Mouse (Mus musculus) testis, adult 2 months (tissue): ENCODE measurements around the gene Mdfic. TPM values are rescaled to one million over a fixed set of nuclear protein-coding genes. Genes with fewer than 3 reads are reported as not detected.

Experiments
- H3K27ac ChIP-seq: fragments of 200-500 bp; 2 replicates; pipeline ENCODE4 v1.5.1; 2012; ENCODE audit warnings: low read depth, low read length; ENCODE audit not compliant: control insufficient read depth, insufficient read depth
- H3K27me3 ChIP-seq: fragments of 200-500 bp; 2 replicates; pipeline ENCODE4 v1.6.1; 2012; ENCODE audit warnings: mild to moderate bottlenecking, low read length, moderate library complexity; ENCODE audit not compliant: control insufficient read depth, insufficient read depth
- H3K36me3 ChIP-seq: fragments of 200-500 bp; 2 replicates; pipeline ENCODE4 v1.6.1; 2012; ENCODE audit warnings: mild to moderate bottlenecking, low read length; ENCODE audit not compliant: control insufficient read depth, insufficient read depth
- H3K4me1 ChIP-seq: fragments of 200-500 bp; 2 replicates; pipeline ENCODE4 v1.6.1; 2012; ENCODE audit warnings: low read length; ENCODE audit not compliant: control insufficient read depth, insufficient read depth
- H3K4me3 ChIP-seq: fragments of 200-500 bp; 2 replicates; pipeline ENCODE4 v1.5.1; 2012; ENCODE audit warnings: low read depth, mild to moderate bottlenecking, low read length, moderate library complexity, mixed read lengths; ENCODE audit not compliant: control insufficient read depth
- CTCF ChIP-seq: fragments of 200-500 bp; IDR thresholded peaks from 2 replicates; pipeline ENCODE4 v1.5.1; 2012; ENCODE audit warnings: low read depth, mild to moderate bottlenecking, inconsistent platforms, low read length, moderate library complexity; ENCODE audit not compliant: control insufficient read depth, insufficient read depth, insufficient replicate concordance
- POLR2A ChIP-seq: fragments of 200-500 bp; IDR thresholded peaks from 2 replicates; pipeline ENCODE4 v1.6.1; 2012; ENCODE audit warnings: low read depth, mild to moderate bottlenecking, inconsistent platforms, low read length, moderate library complexity; ENCODE audit not compliant: control insufficient read depth
- polyA plus RNA-seq: library from polyadenylated mRNA; depleted of rRNA; stranded (reverse); fragments of >200 nt; gene quantifications from 2 replicates; pipeline ENCODE4 v1.2.3, GENCODE M21; 2012

Mdfic gene
- polyA plus RNA-seq, 1 experiment, result 0.65 TPM

- no peaks in the 10 kb centered on the region for H3K4me1 ChIP-seq
- H3K36me3 ChIP-seq, result no peaks in the 10 kb centered on the region
- TF ChIP-seq POLR2A (no peak), CTCF (no peak)
- no peak overlapping the region for H3K4me3 ChIP-seq
- no peaks in the 10 kb centered on the region for H3K27me3 ChIP-seq
- no peak overlapping the region for H3K27ac ChIP-seq
Observed at GRCm38 (mm10) chr6:15750101-15750500, 29.6 kb downstream of the Mdfic start.

GRCm38 (mm10) chr6:15751375-15751774 is 30.9 kb downstream of the Mdfic start:
- no peaks in the 10 kb centered on the region for H3K36me3 ChIP-seq
- H3K4me1 ChIP-seq, result no peaks in the 10 kb centered on the region
- no peak overlapping the region for H3K4me3 ChIP-seq
- H3K27me3 ChIP-seq, result no peaks in the 10 kb centered on the region
- H3K27ac ChIP-seq, result no peak overlapping the region
- TF ChIP-seq CTCF, result no peak
- TF ChIP-seq POLR2A, result no peak

GRCm38 (mm10) chr6:15752160-15752559 is 31.7 kb downstream of the Mdfic start:
- no peaks in the 10 kb centered on the region for H3K27me3 ChIP-seq

GRCm38 (mm10) chr6:15753208-15753607 is 32.7 kb downstream of the Mdfic start:
- Histone ChIP-seq H3K27me3 (no peaks in the 10 kb centered on the region), H3K4me3 (no peak overlapping the region), H3K27ac (no peak overlapping the region), H3K4me1 (no peaks in the 10 kb centered on the region), H3K36me3 (no peaks in the 10 kb centered on the region)
- TF ChIP-seq CTCF, result no peak
- no peak for TF ChIP-seq POLR2A

More at GRCm38 (mm10) chr6:15752160-15752559, 31.7 kb downstream of the Mdfic start:
- Histone ChIP-seq H3K36me3 (no peaks in the 10 kb centered on the region), H3K4me1 (no peaks in the 10 kb centered on the region), H3K27ac (no peak overlapping the region), H3K4me3 (no peak overlapping the region)
- TF ChIP-seq POLR2A (no peak), CTCF (no peak)

- no peaks in the 10 kb centered on the region for H3K27me3 ChIP-seq
- H3K4me3 ChIP-seq, result no peak overlapping the region
- H3K27ac ChIP-seq, result no peak overlapping the region
- TF ChIP-seq POLR2A (no peak), CTCF (no peak)
- no peaks in the 10 kb centered on the region for H3K36me3 ChIP-seq
- no peaks in the 10 kb centered on the region for H3K4me1 ChIP-seq
Observed at GRCm38 (mm10) chr6:15758394-15758793, 37.9 kb downstream of the Mdfic start.

GRCm38 (mm10) chr6:15760750-15761149 is 40.3 kb downstream of the Mdfic start:
- no peaks in the 10 kb centered on the region for H3K4me1 ChIP-seq
- H3K4me3 ChIP-seq, result no peak overlapping the region
- no peak overlapping the region for H3K27ac ChIP-seq
- H3K27me3 ChIP-seq, result no peaks in the 10 kb centered on the region
- no peak for TF ChIP-seq CTCF
- TF ChIP-seq POLR2A, result no peak
- H3K36me3 ChIP-seq, result no peaks in the 10 kb centered on the region

GRCm38 (mm10) chr6:15764039-15764438 is 43.6 kb downstream of the Mdfic start:
- H3K27ac ChIP-seq, result no peak overlapping the region
- H3K27me3 ChIP-seq, result no peaks in the 10 kb centered on the region
- TF ChIP-seq POLR2A, result no peak
- TF ChIP-seq CTCF, result no peak
- no peak overlapping the region for H3K4me3 ChIP-seq
- no peaks in the 10 kb centered on the region for H3K4me1 ChIP-seq
- no peaks in the 10 kb centered on the region for H3K36me3 ChIP-seq

- Histone ChIP-seq H3K4me3 (no peak overlapping the region), H3K4me1 (no peaks in the 10 kb centered on the region), H3K27me3 (no peaks in the 10 kb centered on the region), H3K36me3 (no peaks in the 10 kb centered on the region), H3K27ac (no peak overlapping the region)
- TF ChIP-seq POLR2A (no peak), CTCF (no peak)
Observed at GRCm38 (mm10) chr6:15767460-15767859, 47.0 kb downstream of the Mdfic start.
